Mouse (Mus musculus) cerebellum, adult 11 months (tissue): ENCODE measurements around the gene Mmp1b.
"Not testable (repeated sequence)": the region's sequence is repeated elsewhere in the genome, so short reads cannot be mapped to it uniquely, and the experiment has no call there.

Experiments
- DNase-seq: peaks from one replicate; pipeline ENCODE4 v3.0.0; 2022

Gene Mmp1b

GRCm38 (mm10) chr9:7387947-7388346 is at the start of gene Mmp1b:
Gene Mmp1b, minus strand, starts transcription at chr9:7388047.
- DNase-seq: no peak

GRCm38 (mm10) chr9:7396556-7396955 is 8.7 kb upstream of the Mmp1b start:
- not testable (repeated sequence) for DNase-seq

- no peak for DNase-seq
Measured at GRCm38 (mm10) chr9:7354535-7354934, 33.3 kb downstream of the Mmp1b start.

GRCm38 (mm10) chr9:7345513-7345912 is 42.3 kb downstream of the Mmp1b start:
- no peak for DNase-seq

GRCm38 (mm10) chr9:7344107-7344506 is 43.7 kb downstream of the Mmp1b start, which contains the start of gene Mmp12:
Gene Mmp12, plus strand, starts transcription at chr9:7344381.
- no peak for DNase-seq

GRCm38 (mm10) chr9:7336740-7337483 is 50.9 kb downstream of the Mmp1b start:
- no peak for DNase-seq

GRCm38 (mm10) chr9:7335766-7336680 is 51.8 kb downstream of the Mmp1b start:
- no peak for DNase-seq

- DNase-seq: no peak
Measured at GRCm38 (mm10) chr9:7331847-7332246, 56.0 kb downstream of the Mmp1b start.
